Mouse (Mus musculus) intestine, postnatal 0 days (tissue): Measurements from ENCODE around the gene Tob2. TPM values are rescaled to one million over a fixed set of nuclear protein-coding genes. Genes with fewer than 3 reads are reported as not detected.
A peak's percentile ranks its signal among the peaks of the same experiment; 100 is the strongest.

ENCODE experiments used
- ATAC-seq: fragments of 200-750 bp; cut with Nextera tagmentation; 2 replicates; pipeline ENCODE4 v1.8.0; 2017; ENCODE audit warnings: mild to moderate bottlenecking, moderate TSS enrichment, moderate library complexity
- H3K27ac ChIP-seq: fragments of 300-500 bp; sonication (generic); 2 replicates; pipeline ENCODE4 v1.5.1; 2014; ENCODE audit warnings: mild to moderate bottlenecking, low read depth, low read length, moderate library complexity
- H3K27me3 ChIP-seq: fragments of 300-500 bp; sonication (generic); replicated peaks from 2 replicates; pipeline ENCODE4 v1.6.1; 2014; ENCODE audit warnings: low read length, mixed read lengths; ENCODE audit not compliant: control insufficient read depth, insufficient read depth
- H3K36me3 ChIP-seq: fragments of 300-500 bp; sonication (generic); 2 replicates; pipeline ENCODE4 v1.6.1; 2014; ENCODE audit warnings: mild to moderate bottlenecking, moderate library complexity; ENCODE audit not compliant: control insufficient read depth, insufficient read depth
- H3K4me1 ChIP-seq: fragments of 300-500 bp; sonication (generic); replicated peaks from 2 replicates; pipeline ENCODE4 v1.6.1; 2014; ENCODE audit warnings: antibody characterized with exemption, low read length, mixed read lengths; ENCODE audit not compliant: control insufficient read depth, insufficient read depth
- H3K4me2 ChIP-seq: fragments of 300-500 bp; sonication (generic); replicated peaks from 2 replicates; pipeline ENCODE4 v1.6.1; 2014; ENCODE audit warnings: low read depth, mild to moderate bottlenecking, moderate library complexity
- H3K4me3 ChIP-seq: fragments of 300-500 bp; sonication (generic); 2 replicates; pipeline ENCODE4 v1.5.1; 2014; ENCODE audit warnings: low read depth, low read length
- H3K9ac ChIP-seq: fragments of 300-500 bp; sonication (generic); 2 replicates; pipeline ENCODE4 v1.6.1; 2014; ENCODE audit warnings: mild to moderate bottlenecking, low read depth, low read length
- H3K9me3 ChIP-seq: fragments of 300-500 bp; sonication (generic); 2 replicates; pipeline ENCODE4 v1.6.1; 2016; ENCODE audit warnings: mixed run types; ENCODE audit not compliant: control insufficient read depth
- CTCF ChIP-seq: sonication (generic); IDR thresholded peaks from 2 replicates; pipeline ENCODE4 v1.5.1; 2016; ENCODE audit warnings: low read depth, mild to moderate bottlenecking, control low read depth, antibody characterized with exemption, moderate library complexity
- WGBS: fragments of 180-500 bp; shearing (Covaris S2); extraction: QIAGEN DNeasy Blood & Tissue Kit; methylation state at CpG from one replicate; pipeline ENCODE4 v1.1.7; 2014; 5-methylcytosine and 5-hydroxymethylcytosine counted together
- polyA plus RNA-seq: library from polyadenylated mRNA; unstranded; fragments of >200 nt; fragmentation: Nextera tagmentation; extraction: Ambion mirVana; gene quantifications from 2 replicates; pipeline ENCODE4 v1.2.1, GENCODE M21; 2015

Tob2 gene
- polyA plus RNA-seq, 1 experiment from 2014 or later = 19.8 TPM

GRCm38 (mm10) chr15:81805624-81806023 is 53.0 kb downstream of the Tob2 start:
- no peak overlapping the region for H3K27ac ChIP-seq
- no peak overlapping the region for H3K4me3 ChIP-seq
- H3K4me2 ChIP-seq = no peak overlapping the region
- no peaks in the 10 kb centered on the region for H3K36me3 ChIP-seq
- no peaks in the 10 kb centered on the region for H3K4me1 ChIP-seq
- ATAC-seq = no peak
- TF ChIP-seq CTCF = no peak
- 62% methylated on average over 6 of the region's 6 CpGs for WGBS
- H3K27me3 ChIP-seq = no peaks in the 10 kb centered on the region
- no peaks in the 10 kb centered on the region for H3K9me3 ChIP-seq
- no peak overlapping the region for H3K9ac ChIP-seq

- Histone ChIP-seq H3K4me1 (no peaks in the 10 kb centered on the region), H3K9ac (no peak overlapping the region), H3K9me3 (no peaks in the 10 kb centered on the region), H3K36me3 (no peaks in the 10 kb centered on the region), H3K4me3 (no peak overlapping the region), H3K27me3 (no peaks in the 10 kb centered on the region), H3K27ac (no peak overlapping the region), H3K4me2 (no peak overlapping the region)
- WGBS = 70% methylated on average over 3 of the region's 3 CpGs
- no peak for TF ChIP-seq CTCF
- ATAC-seq = no peak
Observed at GRCm38 (mm10) chr15:81804883-81805282, 53.7 kb downstream of the Tob2 start.

GRCm38 (mm10) chr15:81804172-81804571 is 54.4 kb downstream of the Tob2 start:
- Histone ChIP-seq H3K27ac (no peak overlapping the region), H3K36me3 (no peaks in the 10 kb centered on the region), H3K9me3 (no peaks in the 10 kb centered on the region), H3K4me1 (no peaks in the 10 kb centered on the region), H3K27me3 (no peaks in the 10 kb centered on the region), H3K9ac (no peak overlapping the region), H3K4me2 (no peak overlapping the region), H3K4me3 (no peak overlapping the region)
- no peak for TF ChIP-seq CTCF
- 79% methylated on average over 1 of the region's 1 CpGs for WGBS
- no peak for ATAC-seq

GRCm38 (mm10) chr15:81803425-81803951 is 55.1 kb downstream of the Tob2 start:
- H3K9ac ChIP-seq = no peak overlapping the region
- peak overlapping the region; percentile 55; the same call in 1 of the 2 replicates for H3K4me2 ChIP-seq
- no peak for ATAC-seq
- no peaks in the 10 kb centered on the region for H3K36me3 ChIP-seq
- no peak for TF ChIP-seq CTCF
- H3K9me3 ChIP-seq = no peaks in the 10 kb centered on the region
- H3K4me3 ChIP-seq = no peak overlapping the region
- no peaks in the 10 kb centered on the region for H3K4me1 ChIP-seq
- H3K27ac ChIP-seq = no peak overlapping the region
- H3K27me3 ChIP-seq = no peaks in the 10 kb centered on the region
- WGBS = 58% methylated on average over 4 of the region's 4 CpGs

- no peak for TF ChIP-seq CTCF
Observed at GRCm38 (mm10) chr15:81802941-81803351, 55.6 kb downstream of the Tob2 start.

GRCm38 (mm10) chr15:81802001-81802890 is 56.4 kb downstream of the Tob2 start, which contains the start of gene Tef:
Gene Tef, plus strand, starts transcription at chr15:81802421.
- H3K36me3 ChIP-seq = no peaks in the 10 kb centered on the region
- peak; percentile 63 for TF ChIP-seq CTCF
- peak; percentile 94 for ATAC-seq
- H3K27ac ChIP-seq = peak within 1 kb of the TSS; percentile 17; the same call in 1 of the 2 replicates
- peak within 1 kb of the TSS; percentile 55 for H3K4me2 ChIP-seq
- H3K4me1 ChIP-seq = no peaks in the 10 kb centered on the region
- no peaks in the 10 kb centered on the region for H3K9me3 ChIP-seq
- H3K27me3 ChIP-seq = no peaks in the 10 kb centered on the region
- 17% methylated on average over 19 of the region's 19 CpGs for WGBS
- H3K4me3 ChIP-seq = peak within 1 kb of the TSS; percentile 21
- H3K9ac ChIP-seq = no peak within 1 kb of the TSS

More at GRCm38 (mm10) chr15:81802941-81803351, 55.6 kb downstream of the Tob2 start:
- Histone ChIP-seq H3K9me3 (no peaks in the 10 kb centered on the region), H3K36me3 (no peaks in the 10 kb centered on the region), H3K9ac (no peak overlapping the region), H3K4me3 (peak overlapping the region; percentile 21), H3K27me3 (no peaks in the 10 kb centered on the region), H3K27ac (peak overlapping the region; percentile 17; the same call in 1 of the 2 replicates), H3K4me2 (peak overlapping the region; percentile 55), H3K4me1 (no peaks in the 10 kb centered on the region)
- 21% methylated on average over 8 of the region's 8 CpGs for WGBS
- peak; percentile 25; the same call in 1 of the 2 replicates for ATAC-seq
